Mouse (Mus musculus): ENCODE data around the gene Plekha1.

Gene Plekha1

DNA sequence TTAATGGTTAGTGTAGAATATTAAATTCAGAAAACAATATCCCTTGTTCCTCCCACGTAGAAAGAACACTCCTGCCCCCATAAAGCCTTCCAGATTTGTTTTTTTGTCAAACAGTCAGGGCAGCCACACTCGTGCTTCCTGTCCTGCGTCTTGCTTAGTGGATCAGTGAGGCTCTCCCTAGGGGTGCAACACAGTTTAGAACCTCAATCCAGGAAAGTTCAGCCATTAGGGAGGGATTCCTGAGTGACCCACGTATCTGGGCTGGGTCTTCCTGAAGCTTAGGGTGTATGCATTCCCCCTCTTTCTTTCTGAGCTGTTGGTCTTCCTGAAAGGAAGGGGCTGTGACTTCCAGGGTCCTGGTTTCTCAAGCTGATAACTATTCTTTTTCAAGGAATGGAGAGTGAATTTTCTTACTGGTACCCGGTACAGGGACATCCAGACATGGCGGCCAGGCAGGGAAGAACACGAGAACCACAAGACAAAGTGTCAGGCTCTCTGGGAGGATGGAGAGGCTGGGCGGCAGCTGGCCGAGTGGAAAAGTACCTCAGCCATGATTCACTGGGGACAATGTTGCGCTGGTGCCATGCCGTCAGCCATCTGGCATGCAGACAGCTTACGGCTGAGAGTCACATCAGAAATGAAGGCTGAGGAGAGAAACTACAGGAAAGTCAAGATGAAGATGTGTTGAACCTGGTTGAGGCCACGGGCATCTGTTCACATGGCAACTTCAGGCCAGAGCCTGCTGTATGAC lies 57.6 kb downstream of the Plekha1 start:
- DNase-seq (ENCODE audit: low spot score), result no peak

DNA sequence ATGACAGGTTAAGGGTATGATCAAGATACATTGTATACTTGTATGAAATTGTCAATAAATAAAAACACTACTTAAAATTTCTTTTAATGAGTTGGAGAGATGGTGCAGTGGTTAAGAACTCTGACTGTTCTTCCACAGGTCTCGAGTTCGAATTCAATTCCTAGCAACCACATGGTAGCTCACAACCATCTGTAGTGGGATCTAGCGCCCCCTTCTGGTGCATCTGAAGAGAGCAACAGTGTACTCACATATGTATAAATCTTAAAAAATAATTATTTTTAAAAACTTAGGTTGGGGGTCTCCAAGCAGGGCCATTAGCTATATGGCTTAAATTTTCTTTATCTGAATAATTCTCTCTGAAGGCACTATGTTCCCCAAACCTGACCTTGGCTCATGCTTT lies 64.8 kb downstream of the Plekha1 start:
- no peak for DNase-seq (ENCODE audit: low spot score)

DNA sequence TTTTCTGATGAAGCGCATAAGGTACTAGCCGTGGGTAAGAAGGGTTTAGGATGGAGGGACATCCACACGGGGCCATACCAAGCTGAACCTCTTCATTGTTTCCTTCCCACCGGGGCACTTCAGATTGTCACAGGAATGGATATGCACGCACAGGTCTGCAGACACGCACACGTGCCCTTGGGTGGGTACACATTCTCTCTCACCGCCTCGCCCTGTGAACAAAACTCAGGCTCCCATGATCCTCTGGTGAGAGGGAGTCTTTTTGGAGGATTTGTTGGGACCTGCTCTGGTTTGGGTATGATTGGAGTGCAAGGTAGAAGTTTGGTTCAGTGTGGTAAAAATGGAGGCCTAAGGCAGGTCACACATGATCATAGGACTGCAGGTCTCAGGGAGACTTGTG lies 67.4 kb downstream of the Plekha1 start:
- DNase-seq (ENCODE audit: low spot score), result no peak

DNA sequence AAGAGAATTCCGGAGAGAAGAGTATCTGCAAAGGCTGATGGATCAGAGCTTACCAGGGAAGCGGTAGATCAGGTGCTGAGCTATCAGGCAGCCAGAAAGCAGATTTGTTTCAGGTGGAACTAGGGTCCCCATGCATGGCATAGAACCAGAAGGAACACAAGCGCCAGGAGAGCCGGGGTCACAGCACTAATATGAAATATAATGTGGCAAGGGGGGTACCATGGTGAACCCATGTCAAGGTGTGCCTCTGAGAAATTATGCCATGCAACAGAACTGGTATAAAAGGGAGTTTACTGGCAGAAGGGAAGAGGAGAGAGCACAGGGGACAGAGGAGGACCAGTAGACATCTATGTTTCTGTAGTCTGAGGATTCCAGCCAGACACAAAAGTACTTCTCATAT lies 69.1 kb downstream of the Plekha1 start:
- DNase-seq (ENCODE audit: low spot score), result no peak

DNA sequence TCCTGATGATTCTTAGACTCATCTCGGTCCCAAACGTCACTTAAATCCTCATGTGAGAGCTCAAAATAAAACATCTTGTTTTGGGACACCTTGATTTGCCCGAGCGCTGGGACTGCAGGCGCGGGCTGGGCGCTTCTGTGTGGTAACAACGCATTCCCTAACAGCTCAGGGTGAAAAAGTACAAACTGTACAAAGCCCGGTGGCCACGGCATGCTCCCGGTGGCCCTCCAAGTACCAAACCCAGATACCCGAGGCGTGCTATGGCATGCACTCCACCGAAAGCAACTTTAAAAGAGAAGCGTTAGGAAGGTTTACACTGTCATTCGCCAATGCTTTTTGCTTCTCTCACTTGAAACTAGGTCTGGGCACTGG lies 69.9 kb downstream of the Plekha1 start:
- no peak for DNase-seq (ENCODE audit: low spot score)

DNA sequence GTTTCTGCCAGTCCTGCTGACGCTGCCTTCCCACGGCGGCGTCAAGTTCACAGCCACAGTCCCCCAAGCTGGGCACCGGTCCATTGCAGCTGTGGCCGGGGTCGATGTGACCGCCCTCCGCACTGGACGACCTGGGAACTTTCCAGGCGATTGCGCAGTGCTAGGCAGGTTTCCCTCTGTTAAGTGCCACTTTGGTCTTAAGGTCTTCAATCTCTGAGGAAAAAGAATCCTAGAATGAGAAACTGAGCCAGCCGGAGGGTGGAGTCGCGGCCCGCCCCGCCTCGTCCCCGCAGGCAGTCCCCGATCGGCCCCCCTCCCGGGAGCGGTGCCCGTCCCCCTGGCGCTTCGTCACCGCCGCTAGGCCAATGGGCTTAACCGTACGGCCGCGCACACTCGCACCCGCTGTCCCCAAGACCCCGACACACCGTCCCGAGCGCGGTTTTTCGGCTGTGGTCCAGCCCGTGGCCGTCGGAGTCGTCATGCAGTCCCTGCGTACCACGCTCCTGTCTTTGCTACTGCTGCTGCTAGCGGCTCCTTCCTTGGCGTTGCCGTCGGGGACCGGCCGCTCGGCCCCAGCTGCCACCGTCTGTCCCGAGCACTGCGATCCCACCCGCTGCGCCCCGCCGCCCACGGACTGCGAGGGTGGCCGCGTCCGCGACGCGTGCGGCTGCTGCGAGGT lies 70.4 kb downstream of the Plekha1 start, which contains the start of gene Htra1:
TSS of gene Htra1 (plus strand) at position 319 of the 679 bp plus-strand sequence.
- DNase-seq (ENCODE audit: low spot score), result peak; percentile 60

DNA sequence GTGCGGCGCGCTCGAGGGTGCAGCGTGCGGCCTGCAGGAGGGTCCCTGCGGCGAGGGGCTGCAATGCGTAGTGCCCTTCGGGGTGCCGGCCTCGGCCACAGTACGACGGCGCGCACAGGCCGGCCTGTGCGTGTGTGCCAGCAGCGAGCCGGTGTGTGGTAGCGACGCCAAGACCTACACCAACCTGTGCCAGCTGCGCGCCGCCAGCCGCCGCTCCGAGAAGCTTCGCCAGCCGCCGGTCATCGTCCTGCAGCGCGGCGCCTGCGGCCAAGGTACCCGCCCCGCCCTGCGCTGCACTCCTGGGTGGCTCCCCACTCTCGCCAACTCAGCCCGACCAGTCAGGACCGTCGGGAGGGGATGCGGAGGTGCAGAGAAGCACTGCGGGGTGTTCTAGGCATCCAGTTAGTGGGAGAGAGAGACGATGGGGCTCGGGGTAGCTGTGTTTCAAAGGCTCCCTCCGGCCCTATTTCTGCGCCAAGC lies 71.0 kb downstream of the Plekha1 start:
- DNase-seq (ENCODE audit: low spot score), result no peak

DNA sequence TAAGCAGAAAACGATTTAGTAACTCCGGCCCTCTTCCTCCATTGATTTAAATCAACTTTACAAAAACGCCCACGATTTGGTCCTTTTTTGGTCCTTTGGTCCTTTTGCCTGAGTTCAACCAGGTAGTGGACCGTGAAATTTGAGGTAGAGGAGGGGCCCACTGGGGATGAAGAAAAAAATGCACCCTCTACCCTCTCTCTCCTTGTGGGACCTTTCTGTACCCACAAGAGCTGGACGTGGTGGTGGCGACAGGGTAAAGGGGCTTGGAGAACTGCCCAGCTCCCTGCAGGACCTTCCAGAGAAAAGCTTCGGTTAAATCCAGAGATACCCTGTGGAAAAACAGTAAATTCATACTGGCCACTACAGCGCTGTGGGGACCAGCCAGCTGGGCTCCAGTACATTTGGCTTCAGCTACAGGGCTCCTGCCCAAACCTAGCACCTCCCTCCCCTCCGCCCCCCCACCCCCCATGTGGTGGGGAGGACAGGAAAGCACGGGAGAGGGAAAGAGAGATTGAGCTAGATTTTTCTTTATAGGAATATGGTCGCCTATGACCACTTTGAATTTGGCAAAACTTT lies 71.8 kb downstream of the Plekha1 start:
- DNase-seq (ENCODE audit: low spot score), result no peak

DNA sequence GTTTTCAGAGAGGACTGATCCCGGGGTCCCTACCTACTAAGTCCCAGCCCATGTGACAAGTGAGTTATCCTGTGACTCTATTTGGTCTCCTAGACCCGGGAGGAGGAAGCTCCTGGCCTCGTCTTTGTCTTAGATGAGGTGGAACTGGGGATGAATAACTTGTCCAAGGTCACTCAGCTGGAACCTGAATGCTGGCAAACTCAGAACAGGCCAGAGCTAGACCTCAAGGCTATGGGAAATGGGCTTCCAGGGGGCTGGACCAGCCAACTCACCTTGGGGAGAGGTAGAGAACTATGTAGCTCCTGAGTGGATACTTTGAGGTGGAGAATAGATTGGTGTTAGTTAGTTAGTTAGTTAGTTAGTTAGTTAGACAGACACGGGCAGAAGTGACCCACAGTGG lies 72.4 kb downstream of the Plekha1 start:
- no peak for DNase-seq (ENCODE audit: low spot score)

DNA sequence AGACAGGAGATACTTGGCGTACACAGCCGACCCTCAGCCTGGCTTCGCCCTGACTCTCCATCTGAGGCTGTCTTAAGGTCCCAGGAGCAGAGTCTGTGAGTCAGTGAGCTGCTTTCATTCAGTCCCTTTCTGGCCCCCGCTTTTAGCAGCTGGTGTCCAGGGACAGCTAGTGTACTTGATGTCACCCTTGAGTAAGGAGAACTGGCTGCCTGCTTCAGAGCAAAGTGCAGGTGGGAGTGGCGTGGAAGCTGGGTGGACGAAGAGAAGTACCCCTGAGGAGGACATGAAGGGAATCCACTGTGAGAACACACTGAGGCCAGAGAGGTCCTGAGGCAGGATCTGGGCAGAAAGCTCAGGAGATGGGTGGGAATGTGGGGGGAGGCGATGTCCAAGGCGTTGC lies 73.3 kb downstream of the Plekha1 start:
- no peak for DNase-seq (ENCODE audit: low spot score)

DNA sequence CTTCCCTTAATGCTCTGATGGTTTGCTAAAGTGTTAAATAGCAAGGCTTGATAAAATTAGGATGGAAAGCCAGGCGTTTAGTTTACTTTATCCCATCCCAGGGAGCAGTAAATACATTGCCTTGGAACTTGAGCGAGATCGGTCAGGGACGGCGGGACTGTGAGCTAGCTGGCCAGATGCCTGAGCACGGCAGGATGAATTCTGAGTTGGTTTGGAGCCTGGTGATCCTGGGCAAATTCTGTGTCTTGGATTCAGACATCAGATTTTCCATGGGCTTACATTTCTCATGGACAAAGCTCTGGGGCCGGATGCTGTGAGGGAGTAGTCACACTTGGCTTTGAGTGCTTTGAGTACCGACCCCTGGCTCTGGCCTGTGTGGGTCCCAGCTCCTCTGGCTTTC lies 75.2 kb downstream of the Plekha1 start:
- DNase-seq (ENCODE audit: low spot score), result no peak

DNA sequence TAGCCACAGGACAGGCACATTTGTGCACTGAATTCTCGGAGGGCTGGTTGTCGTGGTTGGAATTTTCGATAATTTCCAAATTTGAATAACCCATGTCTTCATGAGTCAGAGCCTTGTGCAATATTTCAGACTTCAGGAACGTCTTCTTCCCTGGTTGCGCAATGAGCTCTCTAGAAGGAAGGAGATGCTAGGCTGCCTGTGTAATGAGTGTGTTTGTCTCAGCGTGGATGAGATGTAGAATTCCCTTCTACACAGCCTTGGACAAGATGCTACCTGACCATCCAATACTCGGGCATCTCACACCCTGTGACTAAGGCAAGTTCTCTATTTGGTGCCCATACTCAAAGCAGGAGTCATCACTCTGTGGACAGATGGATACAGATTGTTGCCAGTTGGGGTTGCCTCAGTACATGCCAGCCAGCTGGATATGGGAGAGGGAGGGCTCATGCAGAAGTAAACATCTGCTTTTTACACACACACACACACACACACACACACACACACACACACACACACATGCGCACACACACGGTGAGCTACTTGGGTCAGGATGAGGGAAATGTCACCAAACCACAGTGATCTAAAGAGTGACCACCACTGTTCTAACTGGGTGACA lies 77.8 kb downstream of the Plekha1 start:
- DNase-seq (ENCODE audit: low spot score), result no peak

DNA sequence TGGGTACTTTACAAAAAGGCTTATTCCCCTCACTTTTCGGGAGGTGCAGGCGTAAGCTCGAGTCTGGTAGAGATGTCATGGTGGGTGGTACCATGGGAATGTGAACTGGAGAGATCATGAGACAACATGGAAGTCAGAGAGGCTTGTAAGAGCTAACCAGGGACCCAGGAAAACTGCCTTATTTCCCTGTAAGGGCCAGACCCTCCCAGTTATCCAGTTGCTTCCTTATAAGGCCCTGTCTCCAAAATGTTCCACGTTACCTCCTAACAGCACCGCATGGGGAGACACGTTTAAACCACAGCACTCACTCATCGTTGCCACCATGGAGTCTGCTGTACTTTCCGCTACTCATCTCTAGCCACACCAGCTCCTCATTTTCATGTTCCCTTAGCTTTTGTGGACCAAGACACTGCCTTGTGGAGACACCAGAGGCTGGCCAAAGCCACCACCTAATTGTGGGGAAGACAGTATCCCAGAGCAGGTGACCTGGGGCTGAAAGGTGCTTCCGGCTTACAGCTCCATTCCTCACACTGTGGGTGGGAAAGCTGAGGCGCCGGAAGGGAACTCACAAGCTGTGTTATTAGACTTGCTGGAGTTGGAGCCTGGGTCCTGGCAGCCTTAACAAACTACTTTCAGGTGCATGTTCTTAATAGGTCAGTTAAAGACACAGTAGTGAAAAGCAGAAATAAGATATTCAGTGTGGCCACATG lies 79.4 kb downstream of the Plekha1 start:
- no peak for DNase-seq (ENCODE audit: low spot score)

DNA sequence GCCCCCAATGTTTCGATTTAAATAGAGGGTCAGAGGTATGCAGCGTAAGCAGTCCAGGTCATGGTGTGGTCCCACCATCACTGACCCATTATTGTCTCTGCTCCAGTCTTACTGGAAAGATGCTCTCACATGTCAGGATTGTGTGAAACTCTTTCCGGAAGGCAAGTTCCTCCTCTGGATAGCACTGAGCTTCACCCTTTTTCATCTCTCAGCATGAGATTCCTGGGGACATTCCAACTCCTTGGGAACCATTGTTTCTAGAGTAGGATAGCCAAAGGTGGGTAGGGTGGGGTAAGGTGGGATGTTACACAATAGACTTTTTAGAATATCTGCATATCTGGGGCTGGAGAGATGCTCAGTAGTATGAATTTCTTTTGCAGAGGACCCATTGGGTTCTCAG lies 80.2 kb downstream of the Plekha1 start:
- DNase-seq (ENCODE audit: low spot score), result no peak

DNA sequence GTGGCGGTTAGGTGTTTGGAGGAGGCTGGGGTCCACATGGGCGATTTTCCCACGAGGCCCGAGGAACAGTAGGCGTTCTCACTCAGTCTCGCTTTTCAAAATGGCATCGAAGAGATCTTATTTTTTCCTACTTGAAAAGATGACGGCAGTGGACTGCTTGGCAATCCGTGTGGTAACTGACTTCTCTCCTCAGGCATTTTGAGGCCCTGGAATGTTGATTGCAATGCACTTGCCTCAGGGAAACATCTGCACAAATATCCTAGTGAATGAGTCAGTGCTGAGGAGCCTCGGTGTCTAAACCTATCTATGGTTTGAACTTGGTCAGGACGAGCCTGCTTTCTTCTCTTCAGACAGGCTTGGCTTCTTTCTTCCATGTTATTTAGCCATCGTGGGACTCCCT lies 80.7 kb downstream of the Plekha1 start:
- no peak for DNase-seq (ENCODE audit: low spot score)

DNA sequence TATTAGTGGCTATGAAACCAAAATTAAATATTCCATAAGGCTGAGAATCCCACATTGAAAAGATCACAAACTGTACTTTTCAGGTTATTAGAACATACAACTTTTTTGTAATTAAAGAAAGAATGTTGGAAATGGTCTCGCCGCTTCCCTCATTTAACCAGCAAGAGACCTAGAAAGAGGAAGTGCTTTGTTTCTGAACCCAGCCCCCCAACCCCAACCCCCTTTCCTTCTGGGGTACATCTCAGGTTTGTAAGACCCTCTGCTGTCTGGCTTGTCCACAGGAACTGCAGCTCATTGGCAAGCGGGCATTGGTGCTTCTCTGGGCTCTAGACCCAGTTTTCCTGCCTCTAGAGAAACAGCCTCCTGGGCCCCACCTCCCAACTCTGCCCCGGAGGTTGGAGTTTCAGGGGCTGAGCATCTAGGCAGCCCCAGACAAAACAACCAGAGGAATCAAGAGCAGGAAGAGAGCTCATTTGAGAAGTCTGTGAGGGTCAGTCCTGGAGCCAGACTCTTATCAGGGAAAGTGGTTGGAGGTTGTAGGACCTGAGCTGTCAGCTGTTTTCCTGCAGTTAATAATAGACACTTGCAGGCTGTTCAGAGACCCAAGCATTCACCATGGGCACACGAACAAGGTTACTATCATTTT lies 83.1 kb downstream of the Plekha1 start:
- no peak for DNase-seq (ENCODE audit: low spot score)

DNA sequence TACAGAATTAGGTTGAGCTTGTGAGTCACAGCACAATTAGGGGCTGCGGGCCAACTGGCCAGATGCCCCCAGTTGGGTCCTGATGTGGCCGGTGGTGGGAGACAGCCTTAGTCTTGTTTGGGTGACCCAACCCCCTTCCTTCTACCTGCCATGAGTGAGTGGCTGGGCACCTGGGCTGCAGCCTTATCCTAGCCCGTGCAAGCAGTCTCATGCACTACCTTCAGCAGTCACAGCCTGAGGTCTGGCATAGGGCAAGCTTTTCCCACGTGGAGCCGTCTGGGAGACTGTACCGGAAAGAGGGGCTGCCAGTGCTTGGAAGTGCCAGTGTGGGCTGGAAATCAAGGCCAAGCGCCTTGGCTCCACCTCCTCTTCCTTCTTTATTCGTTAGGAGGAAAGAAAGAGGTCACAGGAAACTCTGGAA lies 83.8 kb downstream of the Plekha1 start:
- no peak for DNase-seq (ENCODE audit: low spot score)

DNA sequence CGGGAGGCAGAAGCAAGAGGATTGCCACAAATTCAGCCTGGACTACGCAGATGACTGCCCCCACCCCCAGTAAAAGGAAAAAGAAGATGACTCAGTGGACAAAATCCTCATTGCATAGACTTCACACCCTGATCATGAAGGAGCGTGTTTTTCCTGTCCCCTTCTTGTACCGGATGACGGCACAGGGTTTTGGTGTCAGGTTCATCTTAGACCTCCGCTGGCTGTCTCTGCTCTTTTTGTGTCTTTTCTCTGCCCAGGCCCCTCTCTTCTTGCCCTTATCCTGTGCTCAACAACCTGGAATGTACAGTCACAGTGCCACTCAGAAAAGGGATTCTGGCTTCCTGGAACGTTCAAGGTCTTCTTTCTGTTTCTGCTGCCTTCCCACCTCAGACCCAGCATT lies 84.9 kb downstream of the Plekha1 start:
- DNase-seq (ENCODE audit: low spot score), result no peak

DNA sequence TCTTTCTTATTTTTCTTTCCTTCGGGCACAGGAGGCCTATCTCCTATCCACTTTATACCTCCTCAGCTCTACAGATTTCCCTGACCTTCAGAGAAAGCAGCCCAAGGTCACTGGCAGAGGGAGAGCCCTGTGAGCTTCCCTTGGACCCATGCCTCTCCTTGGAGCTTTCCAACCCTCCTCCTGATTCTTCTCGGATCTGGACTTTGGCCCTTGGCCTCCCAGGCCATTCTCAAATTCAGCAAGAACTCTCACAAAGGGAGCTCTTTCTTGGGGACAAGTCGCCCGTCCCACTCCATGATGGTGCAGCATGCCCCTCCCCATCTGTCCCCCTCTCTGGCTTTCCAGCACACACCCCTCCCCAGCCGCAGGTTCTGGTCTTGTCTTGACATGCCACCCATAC lies 85.4 kb downstream of the Plekha1 start:
- DNase-seq (ENCODE audit: low spot score), result no peak

DNA sequence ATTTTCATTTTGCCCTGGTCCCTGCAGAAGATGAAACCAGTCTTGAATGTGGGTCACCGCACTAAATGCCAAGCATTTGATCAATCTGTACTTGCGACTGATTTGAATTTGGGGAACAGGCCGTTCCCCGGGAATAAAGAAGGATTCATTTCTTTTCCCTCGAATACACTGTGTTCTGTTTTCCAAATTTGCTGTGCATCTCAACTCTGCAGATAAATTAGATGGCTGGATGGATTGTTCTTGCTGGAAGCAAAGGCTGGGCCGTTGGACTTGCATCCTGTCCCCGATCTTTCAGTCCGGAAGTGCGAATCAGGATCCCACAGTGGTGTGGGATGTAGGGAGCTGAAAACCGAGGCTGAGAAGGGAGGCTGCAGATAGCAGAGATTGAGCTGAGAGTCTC lies 87.8 kb downstream of the Plekha1 start:
- DNase-seq (ENCODE audit: low spot score), result no peak

DNA sequence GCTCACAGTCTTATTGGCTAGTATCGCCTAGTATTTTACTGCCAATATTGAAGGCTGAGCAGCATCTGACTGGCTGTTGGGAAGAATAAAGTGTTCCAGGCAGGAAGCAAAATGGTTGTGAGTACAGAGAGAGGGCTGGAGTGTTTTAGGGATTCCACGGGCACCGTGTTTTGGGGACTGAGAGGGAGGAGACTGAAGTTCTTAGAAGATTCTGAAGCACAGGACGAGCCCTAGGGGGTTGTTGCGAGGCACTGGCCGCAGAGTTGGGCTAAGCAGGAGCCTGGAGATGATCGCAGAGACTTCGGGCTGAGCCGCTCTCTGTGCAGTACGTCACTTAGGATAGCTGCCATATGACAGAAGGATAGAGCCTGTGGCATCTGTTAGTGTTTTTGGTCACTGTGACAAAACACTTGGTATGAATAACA lies 88.6 kb downstream of the Plekha1 start:
- no peak for DNase-seq (ENCODE audit: low spot score)

DNA sequence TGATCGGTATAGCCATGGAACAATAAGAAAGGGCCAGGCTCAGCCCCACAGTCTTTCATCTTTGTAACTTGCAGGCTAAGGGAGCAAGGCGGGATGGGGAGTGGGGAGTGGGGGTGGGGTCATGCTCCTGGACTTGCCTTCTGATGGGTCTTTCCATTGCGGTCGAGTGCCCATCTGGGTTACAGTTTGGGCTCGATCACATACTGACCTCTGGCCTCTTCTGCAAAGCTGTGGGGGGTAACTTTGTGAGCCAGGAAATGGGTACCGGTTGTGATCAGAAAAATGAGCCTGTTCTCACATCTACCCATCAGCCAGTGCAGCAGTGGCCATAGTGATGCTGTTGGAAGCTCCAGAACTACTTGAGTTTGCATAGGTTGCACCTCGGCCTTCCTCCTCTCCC lies 93.0 kb downstream of the Plekha1 start:
- DNase-seq (ENCODE audit: low spot score), result no peak
